Mouse (Mus musculus): ENCODE results near the gene Tango6.

DNA sequence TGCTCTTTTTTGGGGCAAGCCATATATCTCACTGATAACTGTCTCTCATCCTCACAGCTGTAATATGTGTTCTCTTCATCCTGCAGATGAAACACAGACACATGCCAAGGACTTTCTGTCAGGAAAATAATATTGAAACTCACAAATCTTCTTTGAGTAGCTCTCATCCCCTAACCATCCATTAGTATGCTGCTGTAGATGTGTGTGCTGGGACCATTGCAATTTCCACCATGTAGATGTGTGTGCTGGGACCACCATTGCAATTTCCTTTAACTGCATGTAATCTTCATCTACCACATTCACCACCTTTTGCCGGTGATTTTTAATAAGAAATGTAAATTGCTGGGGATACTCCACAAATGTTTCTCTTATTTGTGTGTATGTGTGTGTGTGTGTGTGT, 60.5 kb downstream of the Tango6 start:
- TF ChIP-seq USF1 (IDR thresholded peaks at IDR 0.05; ENCODE audit: low read depth) (no peak), CEBPB (IDR thresholded peaks at IDR 0.05; ENCODE audit: low read depth) (no peak)

Data from C2C12 (cell line).